Mouse (Mus musculus) olfactory bulb, adult 2 months (tissue): ENCODE measurements around the gene Gfra1. TPM values are rescaled to one million over a fixed set of nuclear protein-coding genes. Genes with fewer than 3 reads are reported as not detected.

Experiments
- H3K27ac ChIP-seq: fragments of 200-500 bp; 2 replicates; pipeline ENCODE4 v1.5.1; 2012; ENCODE audit warnings: low read depth, low read length; ENCODE audit not compliant: insufficient read depth
- H3K4me1 ChIP-seq: fragments of 200-500 bp; 2 replicates; pipeline ENCODE4 v1.6.1; 2012; ENCODE audit warnings: low read length; ENCODE audit not compliant: control insufficient read depth, insufficient read depth
- H3K4me3 ChIP-seq: fragments of 200-500 bp; 2 replicates; pipeline ENCODE4 v1.5.1; 2012; ENCODE audit warnings: mild to moderate bottlenecking, low read depth, low read length, moderate library complexity; ENCODE audit not compliant: insufficient read depth
- CTCF ChIP-seq: fragments of 200-500 bp; IDR thresholded peaks from 2 replicates; pipeline ENCODE4 v1.5.1; 2012; ENCODE audit warnings: low read depth, mild to moderate bottlenecking, low read length, moderate library complexity; ENCODE audit not compliant: insufficient read depth
- POLR2A ChIP-seq: fragments of 200-500 bp; IDR thresholded peaks from 2 replicates; pipeline ENCODE4 v1.6.1; 2012; ENCODE audit warnings: mild to moderate bottlenecking, low read depth, low read length, moderate library complexity; ENCODE audit not compliant: insufficient read depth
- WGBS: fragments of 180-500 bp; shearing (Covaris S2); methylation state at CpG from one replicate; pipeline ENCODE4 v1.1.7; 2018; 5-methylcytosine and 5-hydroxymethylcytosine counted together
- polyA plus RNA-seq: library from polyadenylated mRNA; stranded (reverse); fragments of >200 nt; gene quantifications from 2 replicates; pipeline ENCODE4 v1.2.4, GENCODE M21; 2012; ENCODE audit warnings: low replicate concordance; ENCODE audit not compliant: missing spikeins, insufficient read depth, insufficient read length

Gfra1 gene
- polyA plus RNA-seq, 1 experiment: not detected

DNA sequence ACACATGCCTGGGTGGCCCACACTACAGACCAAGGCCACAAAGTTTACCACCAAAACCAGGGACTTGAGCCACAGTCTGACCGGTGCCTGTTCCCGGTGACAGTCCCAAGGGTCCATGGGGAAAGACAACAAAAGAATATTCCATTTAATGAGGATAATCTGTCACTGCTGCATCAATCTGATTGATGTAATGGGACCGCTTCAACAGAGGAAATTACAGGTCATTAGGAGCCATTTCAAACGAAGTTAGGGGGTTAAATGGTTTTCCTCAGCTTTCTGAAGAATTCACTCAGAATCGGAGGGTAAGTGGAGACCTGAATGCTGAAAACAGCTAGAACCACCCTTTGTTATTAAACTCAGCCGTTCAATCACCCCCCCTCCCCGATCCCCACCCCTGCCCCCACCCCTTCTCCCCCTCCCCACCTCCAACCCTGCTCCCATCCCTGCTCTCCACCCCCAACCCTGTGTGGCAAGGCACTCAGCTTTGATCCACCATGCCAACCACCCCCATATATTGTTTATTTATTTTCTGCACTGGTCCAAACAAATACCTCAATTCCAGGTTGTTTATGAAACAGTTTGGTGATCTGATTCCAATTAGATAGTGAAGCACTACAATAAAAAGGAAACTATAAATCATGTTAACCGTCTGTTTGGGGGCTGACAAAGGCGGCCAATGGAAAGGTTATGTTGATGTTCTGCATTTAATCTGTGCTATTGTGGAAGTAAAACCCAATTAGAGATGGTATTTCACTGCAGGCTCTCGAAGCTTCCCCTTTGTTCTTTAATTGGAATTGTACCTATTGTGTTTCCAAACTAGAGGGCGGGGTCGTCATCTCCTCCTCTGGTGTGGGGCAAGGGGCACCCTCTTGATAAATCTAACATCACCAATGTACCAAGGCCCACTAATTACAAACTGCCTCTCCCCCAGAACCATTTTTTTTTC is 119.9 kb downstream of the Gfra1 start:
- Histone ChIP-seq H3K4me3 (no peak overlapping the region), H3K27ac (no peak overlapping the region), H3K4me1 (no peaks in the 10 kb centered on the region)
- TF ChIP-seq CTCF (no peak), POLR2A (no peak)
- 56% methylated on average over 12 of the region's 12 CpGs for WGBS

- 31% methylated on average over 5 of the region's 5 CpGs for WGBS
These were observed 126.4 kb downstream of the Gfra1 start for GRCm38 (mm10) chr19:58329305-58329704.

DNA sequence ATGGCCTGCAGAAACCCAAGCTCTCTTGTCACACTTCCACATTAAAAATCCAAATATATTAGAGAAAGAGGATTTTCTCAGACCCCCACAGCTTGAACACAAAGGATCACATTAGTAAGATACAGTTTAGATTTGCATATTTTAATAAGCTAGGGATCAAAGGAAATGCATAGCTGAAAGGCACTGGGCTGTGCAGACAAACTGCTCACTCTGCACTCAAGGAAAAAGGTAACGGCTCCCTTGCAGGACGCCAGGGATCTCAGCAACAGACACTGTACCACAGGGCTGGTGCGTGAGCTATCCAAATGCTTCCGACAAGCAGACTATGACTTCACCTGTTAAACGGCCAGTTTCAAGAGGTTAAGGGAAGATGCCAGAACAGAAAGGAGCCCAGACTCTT is 127.7 kb downstream of the Gfra1 start:
- no peak overlapping the region for H3K4me3 ChIP-seq
- peaks cover 2% of the 10 kb centered on the region; the same call in 1 of the 2 replicates for H3K4me1 ChIP-seq
- no peak overlapping the region for H3K27ac ChIP-seq
- TF ChIP-seq CTCF (no peak), POLR2A (no peak)
- 82% methylated on average over 5 of the region's 5 CpGs for WGBS

More at GRCm38 (mm10) chr19:58329305-58329704, 126.4 kb downstream of the Gfra1 start:
- no peak overlapping the region for H3K4me3 ChIP-seq
- H3K4me1 ChIP-seq: peaks cover 2% of the 10 kb centered on the region; the same call in 1 of the 2 replicates
- no peak overlapping the region for H3K27ac ChIP-seq
- TF ChIP-seq POLR2A (no peak), CTCF (no peak)

DNA sequence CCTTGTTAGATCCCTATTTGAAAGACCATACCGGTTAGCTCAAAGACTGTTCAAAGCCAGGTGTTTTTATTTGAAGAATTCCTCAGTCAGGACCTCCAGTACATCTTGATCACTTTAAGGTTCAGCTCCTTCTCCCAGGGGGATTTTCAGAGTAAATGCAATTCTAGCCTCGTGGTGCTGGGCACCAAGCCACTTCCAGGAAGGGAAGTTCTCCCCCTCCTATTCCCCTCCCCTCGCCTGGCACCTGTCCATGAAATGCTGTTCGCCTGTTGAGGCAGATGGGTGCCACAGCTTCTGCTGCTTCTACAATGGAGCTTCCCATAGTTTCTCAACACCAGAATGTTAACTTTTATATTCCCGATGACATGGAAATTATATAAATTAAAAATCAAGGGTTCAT is 139.2 kb downstream of the Gfra1 start:
- TF ChIP-seq POLR2A: no peak
- TF ChIP-seq CTCF: no peak
- Histone ChIP-seq H3K27ac (no peak overlapping the region), H3K4me3 (no peak overlapping the region), H3K4me1 (peaks cover 3% of the 10 kb centered on the region)
- 45% methylated on average over 5 of the region's 5 CpGs for WGBS

- TF ChIP-seq POLR2A (no peak), CTCF (no peak)
- no peak overlapping the region for H3K27ac ChIP-seq
- 98% methylated on average over 5 of the region's 5 CpGs for WGBS
- peaks cover 3% of the 10 kb centered on the region for H3K4me1 ChIP-seq
- no peak overlapping the region for H3K4me3 ChIP-seq
These were observed 140.0 kb downstream of the Gfra1 start for GRCm38 (mm10) chr19:58315681-58316080.

GRCm38 (mm10) chr19:58314631-58315030 is 141.1 kb downstream of the Gfra1 start:
- H3K4me3 ChIP-seq: no peak overlapping the region
- peaks cover 3% of the 10 kb centered on the region for H3K4me1 ChIP-seq
- WGBS: 80% methylated on average over 5 of the region's 5 CpGs
- H3K27ac ChIP-seq: no peak overlapping the region
- no peak for TF ChIP-seq CTCF
- no peak for TF ChIP-seq POLR2A

DNA sequence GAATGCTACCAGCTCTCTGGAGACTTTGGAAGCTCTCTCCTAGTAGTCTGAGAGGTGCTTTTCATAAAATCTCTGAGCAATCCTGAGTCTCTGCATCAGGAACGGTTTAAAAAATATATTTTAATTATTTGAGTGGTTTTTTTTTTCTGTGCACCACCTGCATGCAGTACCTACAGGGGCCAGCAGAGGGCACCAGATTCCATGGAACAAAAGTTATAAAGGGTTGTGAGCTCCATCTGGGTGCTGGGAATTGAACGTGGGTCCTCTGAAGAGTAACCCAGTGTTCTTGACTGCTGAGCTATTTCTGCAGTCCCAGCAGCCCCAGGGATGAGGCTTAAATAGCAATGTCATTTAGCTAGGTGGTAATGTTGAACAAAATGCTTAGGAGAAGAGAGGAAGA is 141.9 kb downstream of the Gfra1 start:
- no peak overlapping the region for H3K4me3 ChIP-seq
- no peak for TF ChIP-seq POLR2A

DNA sequence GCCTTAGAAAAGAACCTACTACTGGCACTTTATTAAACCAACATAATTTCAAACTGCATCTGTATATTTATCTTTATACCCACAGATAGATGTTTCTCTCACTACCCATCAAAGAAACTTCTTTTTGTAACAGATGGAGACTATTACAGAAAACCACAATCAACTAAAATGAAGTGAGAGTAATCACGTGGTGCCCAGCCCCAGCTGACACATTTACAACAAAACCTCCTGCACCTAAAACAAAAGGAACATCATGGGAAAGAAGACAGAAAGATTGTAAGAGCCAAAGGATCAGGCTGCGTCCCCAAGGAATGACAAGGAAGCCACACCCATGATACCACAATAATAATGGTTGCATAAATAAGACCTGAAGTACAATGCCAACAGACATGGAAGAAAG is 143.2 kb downstream of the Gfra1 start:
- TF ChIP-seq POLR2A (no peak), CTCF (no peak)
- Histone ChIP-seq H3K4me1 (peaks cover 3% of the 10 kb centered on the region), H3K4me3 (no peak overlapping the region), H3K27ac (no peak overlapping the region)
- 83% methylated on average over 2 of the region's 2 CpGs for WGBS

More for the DNA sequence above, 141.9 kb downstream of the Gfra1 start:
- Histone ChIP-seq H3K4me1 (peaks cover 3% of the 10 kb centered on the region), H3K27ac (no peak overlapping the region)
- WGBS: 93% methylated on average over 2 of the region's 2 CpGs

GRCm38 (mm10) chr19:58310334-58311315 is 145.1 kb downstream of the Gfra1 start:
- H3K27ac ChIP-seq: no peak overlapping the region
- no peak overlapping the region for H3K4me3 ChIP-seq
- no peaks in the 10 kb centered on the region for H3K4me1 ChIP-seq
- TF ChIP-seq POLR2A (no peak), CTCF (no peak)
- WGBS: 71% methylated on average over 12 of the region's 12 CpGs
